Comparison of ENCODE assay signal across 9 mouse cellular contexts in genomic region chr8:84713381-84713780, GRCm38 (mm10). TPM values are rescaled to one million over a fixed set of nuclear protein-coding genes. Genes with fewer than 3 reads are reported as not detected.
DNase-seq lines count a peak whose midpoint lies in the region; ATAC-seq and TF ChIP-seq lines count a peak whose summit lies in the region.
"Had no signal": no experiment of that assay in that cellular context is flagged by ENCODE, and none has a peak within 500 bp of the region (broad histone marks: within the 10 kb centered on the region; RNA-seq: fewer than 3 reads in every experiment).

No protein-coding gene starts in this region.

- H3K9me3 ChIP-seq in heart, embryonic 12.5 days (replicated peaks), result no peaks in the 10 kb centered on the region
- H3K9me3 ChIP-seq in forebrain, embryonic 16.5 days (ENCODE audit: control insufficient read depth, low read length), result no peaks in the 10 kb centered on the region
- no peaks in the 10 kb centered on the region for H3K9me3 ChIP-seq in liver, postnatal 0 days (ENCODE audit: low read length)

- H3K4me3 ChIP-seq in heart, embryonic 12.5 days, result no peak overlapping the region
- no peak overlapping the region for H3K4me3 ChIP-seq in forebrain, embryonic 16.5 days (replicated peaks; ENCODE audit: low read length)
- no peak overlapping the region for H3K4me3 ChIP-seq in liver, postnatal 0 days (ENCODE audit: low read depth, low read length)

- peaks cover 67% of the 10 kb centered on the region for H3K27me3 ChIP-seq in heart, embryonic 12.5 days (replicated peaks)
- no peaks in the 10 kb centered on the region for H3K27me3 ChIP-seq in forebrain, embryonic 16.5 days (replicated peaks; ENCODE audit: control insufficient read depth, insufficient read depth, low read length)
- H3K27me3 ChIP-seq in liver, postnatal 0 days (ENCODE audit: insufficient read depth, low read length), result no peaks in the 10 kb centered on the region

- WGBS in heart, embryonic 12.5 days, result 49% methylated on average over 4 of the region's 4 CpGs
- 18% methylated on average over 4 of the region's 4 CpGs for WGBS in forebrain, embryonic 16.5 days
- WGBS in liver, postnatal 0 days (ENCODE audit: insufficient replicate concordance), result 77% methylated on average over 4 of the region's 4 CpGs

- H3K4me1 ChIP-seq in heart, embryonic 12.5 days (replicated peaks), result peaks cover 59% of the 10 kb centered on the region
- H3K4me1 ChIP-seq in forebrain, embryonic 16.5 days (replicated peaks; ENCODE audit: control insufficient read depth, insufficient read depth, low read length), result peaks cover 75% of the 10 kb centered on the region
- peaks cover 36% of the 10 kb centered on the region for H3K4me1 ChIP-seq in liver, postnatal 0 days (ENCODE audit: insufficient read depth)

- DNase-seq in heart, adult 9 months (ENCODE audit: low spot score in 2 of 2), result no peak
- DNase-seq in MN1 (ENCODE audit: low spot score), result peak; percentile 70
- no peak for DNase-seq in liver, postnatal 0 days
- no peak for DNase-seq in urinary bladder, postnatal 4 days (ENCODE audit: low spot score in 2 of 2)
- no peak for DNase-seq in embryo, embryonic 10 days (ENCODE audit: low spot score)
- DNase-seq in testis, postnatal 10 days (ENCODE audit: low spot score), result no peak

- ATAC-seq in heart, embryonic 12.5 days (ENCODE audit: insufficient number of reproducible peaks, low FRiP score), result no peak
- ATAC-seq in forebrain, embryonic 16.5 days, result no peak
- no peak for ATAC-seq in liver, postnatal 0 days
- ATAC-seq: activated CD4-positive, CD25-positive, alpha-beta regulatory T cell, adult 4 months had no signal

- no peak for TF ChIP-seq CTCF in liver, postnatal 0 days (IDR thresholded peaks at IDR 0.05; ENCODE audit: low read depth)

- peak overlapping the region; percentile 73 for H3K27ac ChIP-seq in heart, embryonic 12.5 days (ENCODE audit: poor library complexity, severe bottlenecking)
- H3K27ac ChIP-seq in forebrain, embryonic 16.5 days (ENCODE audit: low read length), result peak overlapping the region; percentile 78
- peak overlapping the region; percentile 70; the same call in 1 of the 2 replicates for H3K27ac ChIP-seq in liver, postnatal 0 days (ENCODE audit: low read depth)

- no peak for TF ChIP-seq EP300 in liver, postnatal 0 days (IDR thresholded peaks at IDR 0.05; ENCODE audit: low read depth)

- H3K4me2 ChIP-seq in heart, embryonic 12.5 days, result no peak overlapping the region
- H3K4me2 ChIP-seq in forebrain, embryonic 16.5 days (ENCODE audit: low read length), result no peak overlapping the region
- no peak overlapping the region for H3K4me2 ChIP-seq in liver, postnatal 0 days (ENCODE audit: low read depth, low read length)

- H3K9ac ChIP-seq in heart, embryonic 12.5 days, result peak overlapping the region; percentile 44
- H3K9ac ChIP-seq in forebrain, embryonic 16.5 days (replicated peaks; ENCODE audit: low read depth, low read length), result peak overlapping the region; percentile 7
- H3K9ac ChIP-seq in liver, postnatal 0 days (replicated peaks), result no peak overlapping the region

- no peaks in the 10 kb centered on the region for H3K36me3 ChIP-seq in heart, embryonic 12.5 days
- H3K36me3 ChIP-seq in forebrain, embryonic 16.5 days (ENCODE audit: control insufficient read depth, insufficient read depth), result peaks cover 3% of the 10 kb centered on the region
- no peaks in the 10 kb centered on the region for H3K36me3 ChIP-seq in liver, postnatal 0 days (replicated peaks; ENCODE audit: insufficient read depth, low read length)

RNA-seq across cellular contexts. Expression of gene G430095P16Rik, which starts 9.4 kb away (rescaled TPM):
- 5.4 and 6.9 TPM in 2 replicates for polyA plus RNA-seq in heart, embryonic 12.5 days (2016; fragmentation: Nextera tagmentation; extraction: Ambion mirVana)
- 2.0 and 2.2 TPM in 2 replicates for polyA plus RNA-seq in forebrain, embryonic 16.5 days (2015; fragmentation: Nextera tagmentation; extraction: Ambion mirVana)
- polyA plus RNA-seq in liver, postnatal 0 days (2015; fragmentation: Nextera tagmentation; extraction: Ambion mirVana), result 4.8 and 6.3 TPM in 2 replicates

RNA-seq across cellular contexts. Expression of gene Lyl1, which starts 12.1 kb away (rescaled TPM):
- polyA plus RNA-seq in heart, embryonic 12.5 days (2016; fragmentation: Nextera tagmentation; extraction: Ambion mirVana), result 18.1 and 19.7 TPM in 2 replicates
- polyA plus RNA-seq in forebrain, embryonic 16.5 days (2015; fragmentation: Nextera tagmentation; extraction: Ambion mirVana), result 2.6 and 2.9 TPM in 2 replicates
- polyA plus RNA-seq in liver, postnatal 0 days (2015; fragmentation: Nextera tagmentation; extraction: Ambion mirVana), result 24.6 and 25.7 TPM in 2 replicates

RNA-seq across cellular contexts. Expression of gene Nacc1, which starts 25.7 kb away (rescaled TPM):
- 20.9 and 21.3 TPM in 2 replicates for polyA plus RNA-seq in heart, embryonic 12.5 days (2016; fragmentation: Nextera tagmentation; extraction: Ambion mirVana)
- 15.5 and 15.7 TPM in 2 replicates for polyA plus RNA-seq in forebrain, embryonic 16.5 days (2015; fragmentation: Nextera tagmentation; extraction: Ambion mirVana)
- polyA plus RNA-seq in liver, postnatal 0 days (2015; fragmentation: Nextera tagmentation; extraction: Ambion mirVana), result 3.3 and 3.6 TPM in 2 replicates

RNA-seq across cellular contexts. Expression of gene Trmt1, which starts 27.3 kb away (rescaled TPM):
- 46.2 and 49.5 TPM in 2 replicates for polyA plus RNA-seq in heart, embryonic 12.5 days (2016; fragmentation: Nextera tagmentation; extraction: Ambion mirVana)
- polyA plus RNA-seq in forebrain, embryonic 16.5 days (2015; fragmentation: Nextera tagmentation; extraction: Ambion mirVana), result 63.4 and 73.3 TPM in 2 replicates
- 21.3 TPM in 2 replicates for polyA plus RNA-seq in liver, postnatal 0 days (2015; fragmentation: Nextera tagmentation; extraction: Ambion mirVana)

RNA-seq across cellular contexts. Expression of gene Ier2, which starts 50.7 kb away (rescaled TPM):
- 63.4 and 68.1 TPM in 2 replicates for polyA plus RNA-seq in heart, embryonic 12.5 days (2016; fragmentation: Nextera tagmentation; extraction: Ambion mirVana)
- polyA plus RNA-seq in forebrain, embryonic 16.5 days (2015; fragmentation: Nextera tagmentation; extraction: Ambion mirVana), result 22.5 and 25.5 TPM in 2 replicates
- polyA plus RNA-seq in liver, postnatal 0 days (2015; fragmentation: Nextera tagmentation; extraction: Ambion mirVana), result 32.3 and 32.9 TPM in 2 replicates
